Mouse (Mus musculus) urinary bladder, postnatal 10 days (tissue): ENCODE results near the gene Lrp6.

ENCODE experiments used
- DNase-seq: peaks from one replicate; pipeline ENCODE4 v3.0.0; 2022; ENCODE audit warnings: low spot score

Lrp6 gene

DNA sequence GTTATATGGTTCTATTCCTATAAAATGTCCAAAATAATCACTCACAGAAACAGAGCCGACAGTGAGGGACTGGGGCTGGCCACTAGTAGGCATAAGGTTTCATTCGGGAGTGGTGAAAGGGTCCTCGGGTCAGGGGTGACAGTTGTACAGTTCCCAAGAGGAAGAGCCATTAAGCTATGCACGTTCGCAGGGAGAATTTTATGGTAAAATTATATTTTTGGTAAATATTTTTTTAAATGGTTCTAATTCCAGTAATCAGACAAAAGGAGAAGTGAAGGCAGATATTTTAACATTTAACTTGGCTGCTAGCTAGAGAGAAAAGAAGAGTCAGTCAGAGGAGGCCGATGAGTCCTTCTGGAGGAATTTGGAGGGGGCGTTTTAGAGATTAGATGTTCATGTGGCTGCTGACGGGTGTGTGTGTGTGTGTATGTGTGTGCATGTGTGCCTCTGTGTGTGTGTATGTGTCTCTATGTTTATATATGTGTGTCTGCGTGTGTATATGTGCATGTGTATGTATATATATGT is 131.8 kb downstream of the Lrp6 start:
- no peak for DNase-seq

DNA sequence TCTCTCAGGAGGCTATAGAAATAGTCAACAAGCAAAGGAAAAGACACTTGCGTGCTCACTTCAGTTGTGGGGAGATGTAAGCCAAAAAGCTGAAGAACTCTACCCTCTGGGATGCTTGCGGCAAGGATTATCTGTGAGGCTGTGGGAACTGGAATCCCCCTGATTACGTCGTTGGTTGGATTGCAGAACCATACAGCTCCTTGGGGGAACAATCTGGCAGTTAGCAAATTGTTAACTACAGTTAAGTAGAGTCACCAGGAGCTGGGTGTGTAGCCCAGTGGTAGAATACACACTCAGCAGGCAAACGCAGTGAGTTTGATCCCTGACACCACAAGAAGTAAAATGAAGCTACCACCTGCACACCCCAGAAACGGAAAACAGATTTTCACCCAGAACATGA is 132.7 kb downstream of the Lrp6 start:
- no peak for DNase-seq

DNA sequence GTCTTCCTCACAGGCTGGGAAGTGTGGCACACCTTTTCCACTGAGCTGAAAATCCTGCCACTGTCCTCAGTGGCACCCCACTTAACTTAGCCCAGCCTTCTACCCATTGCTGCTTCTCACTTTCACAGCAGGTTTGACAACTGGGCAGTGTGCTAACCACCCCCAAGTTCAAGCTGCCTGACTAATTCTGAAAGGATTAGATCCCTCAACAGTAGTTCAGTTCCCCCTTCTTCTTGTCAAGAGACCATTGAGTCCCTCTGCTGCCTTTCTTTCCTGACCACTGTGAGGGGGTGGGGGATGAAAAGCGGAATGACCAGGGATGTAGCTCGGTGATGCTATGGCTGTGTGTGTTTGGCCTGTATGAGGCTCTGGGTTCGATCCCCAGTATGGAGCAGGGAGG is 133.5 kb downstream of the Lrp6 start:
- DNase-seq: no peak

DNA sequence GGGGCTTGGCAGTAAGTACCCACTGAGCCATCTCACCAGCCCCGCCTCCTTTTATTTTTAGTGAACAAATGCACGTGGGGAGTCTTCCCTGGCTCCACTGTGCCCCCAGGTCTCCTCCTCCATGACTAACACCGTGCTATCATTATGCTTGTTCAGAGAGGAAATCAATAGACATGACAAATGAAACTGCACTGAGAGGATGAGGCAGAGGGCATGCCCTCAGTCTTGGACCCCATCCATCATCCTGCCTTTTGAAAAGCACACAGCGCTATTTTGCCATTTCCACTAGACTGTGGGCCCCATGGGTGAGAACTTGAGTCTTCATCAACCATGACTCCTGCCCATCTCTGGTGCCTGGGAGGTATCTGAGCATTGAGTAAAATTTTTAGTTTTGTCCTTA is 135.2 kb downstream of the Lrp6 start:
- no peak for DNase-seq

DNA sequence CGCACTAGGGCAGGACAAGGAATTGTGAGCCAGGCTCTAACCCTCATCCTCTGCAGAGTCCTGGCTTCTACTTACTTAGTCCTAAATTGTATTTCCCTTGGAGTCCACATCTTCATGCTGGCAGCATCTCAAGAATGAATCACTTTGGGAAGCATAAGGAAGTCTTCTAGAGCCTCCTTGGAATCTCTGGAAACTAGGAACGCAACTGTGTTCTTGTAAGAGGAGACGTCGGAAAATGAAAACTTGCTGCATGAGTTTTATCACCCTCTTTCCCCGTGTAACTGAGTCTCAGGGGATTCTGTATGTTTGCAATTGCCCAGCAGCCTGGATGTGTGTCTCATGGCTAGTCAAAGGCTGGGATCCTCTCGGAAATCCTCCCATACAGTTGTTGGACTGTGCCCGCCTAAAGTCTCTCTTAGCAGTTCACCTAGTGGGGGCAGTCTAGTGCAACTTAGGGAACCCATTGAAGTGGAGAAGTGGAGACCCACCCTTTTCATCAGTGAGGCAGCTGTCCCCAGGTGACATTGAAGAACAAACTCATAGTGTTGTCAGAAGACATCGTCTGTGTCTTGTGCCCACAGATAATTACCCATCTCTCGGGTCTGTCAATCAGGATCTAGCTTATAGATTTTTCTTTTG is 136.5 kb downstream of the Lrp6 start:
- no peak for DNase-seq

DNA sequence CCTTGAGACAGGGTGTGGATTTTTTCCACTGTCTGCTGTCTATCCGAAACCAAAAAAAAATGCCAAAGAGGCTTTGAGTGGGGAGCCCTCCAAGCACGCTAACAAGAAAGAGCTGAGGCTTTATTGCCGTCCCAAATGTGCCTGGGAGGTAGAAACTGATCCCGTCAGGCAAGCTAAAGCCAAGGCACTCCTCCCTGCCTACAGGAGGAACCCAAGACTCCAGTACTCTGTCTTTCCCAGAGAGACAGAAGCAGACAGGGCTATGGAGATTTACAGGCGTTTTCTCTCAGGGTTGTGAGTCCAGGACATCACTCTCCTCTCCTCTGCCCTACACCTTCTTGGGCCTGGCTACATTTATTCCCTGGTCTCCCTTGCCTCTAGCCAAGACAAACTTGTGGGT is 138.3 kb downstream of the Lrp6 start:
- no peak for DNase-seq

DNA sequence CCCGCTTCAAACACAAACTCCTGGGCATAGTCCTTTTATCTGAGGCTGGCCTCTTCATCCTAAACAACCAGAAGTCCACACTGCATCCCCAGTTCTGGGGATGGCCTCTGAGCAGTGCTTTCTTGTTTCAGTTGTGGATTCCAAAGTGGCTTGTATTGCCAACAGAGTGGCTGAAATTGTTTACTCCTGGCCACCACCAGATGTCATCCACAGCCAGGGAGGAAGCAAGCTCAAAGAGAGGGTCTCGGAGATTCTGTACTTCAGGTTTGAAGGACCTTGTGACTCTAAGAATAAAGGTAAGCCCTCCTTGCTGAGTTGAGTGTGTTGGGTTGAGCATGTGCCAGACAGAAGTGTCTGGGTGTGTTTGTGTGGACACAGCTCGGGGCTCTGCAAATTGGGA is 139.6 kb downstream of the Lrp6 start:
- no peak for DNase-seq

DNA sequence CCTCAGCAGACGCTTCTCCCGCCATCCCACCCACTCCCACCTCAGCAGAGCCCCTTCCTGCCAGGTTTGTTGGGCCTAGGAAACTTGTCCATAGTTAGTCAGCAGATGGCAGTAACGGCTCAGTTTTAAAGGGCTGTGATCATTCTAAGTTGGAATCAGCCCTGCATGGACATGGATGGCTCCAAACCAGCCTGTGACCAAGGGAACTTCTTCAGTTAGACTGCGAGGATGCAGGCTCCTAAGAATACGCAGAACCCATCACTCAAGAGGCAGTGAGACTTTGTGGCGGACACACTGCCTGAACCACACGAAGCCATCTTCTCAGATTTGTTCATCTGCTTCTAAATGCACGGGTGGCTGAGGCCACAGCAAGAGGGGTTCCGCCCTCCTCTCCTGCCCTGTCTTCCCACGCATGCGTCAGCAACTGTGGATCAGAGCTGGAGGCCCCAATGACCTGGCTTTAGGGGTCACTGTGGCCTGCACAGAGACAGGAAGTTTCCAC is 141.5 kb downstream of the Lrp6 start:
- DNase-seq: no peak

DNA sequence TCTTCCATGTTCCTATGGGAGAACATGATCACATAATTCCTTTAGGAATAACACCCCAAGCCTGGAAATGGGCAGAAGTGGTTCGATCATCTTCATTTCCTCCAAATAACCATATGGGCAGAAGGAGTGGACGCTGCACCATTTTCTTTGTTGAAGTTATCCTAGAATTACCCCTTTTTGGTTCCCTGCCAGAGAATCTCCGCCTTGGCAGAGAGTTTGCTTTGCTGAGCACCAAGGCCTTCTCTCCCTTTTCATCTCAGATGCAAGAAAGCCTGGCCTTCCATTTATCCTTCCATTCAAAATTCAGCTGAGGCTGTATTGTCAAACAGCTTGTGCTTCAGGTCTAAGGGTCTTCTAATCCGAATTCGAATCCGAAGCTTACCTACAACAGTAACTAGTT is 144.8 kb downstream of the Lrp6 start:
- no peak for DNase-seq

DNA sequence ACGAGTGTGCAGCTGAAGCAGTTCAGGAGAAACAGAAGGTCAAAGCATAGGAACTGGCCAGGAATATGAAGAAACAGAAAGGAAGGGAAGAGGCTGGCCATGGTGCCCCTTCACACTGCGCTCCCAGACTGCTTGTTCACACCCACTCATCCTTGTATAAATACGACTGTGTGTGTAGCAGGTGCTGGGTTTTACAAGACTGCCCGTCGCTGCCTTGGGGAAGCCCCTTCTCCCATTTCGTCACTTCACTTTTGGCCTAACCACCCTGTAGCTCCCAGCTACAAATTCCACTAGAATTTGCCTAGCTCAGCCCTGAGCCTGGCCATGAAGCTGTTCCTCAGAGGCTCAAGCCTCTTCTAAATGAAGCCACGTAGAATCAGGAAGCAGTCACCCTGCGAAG is 146.4 kb downstream of the Lrp6 start:
- DNase-seq: no peak

DNA sequence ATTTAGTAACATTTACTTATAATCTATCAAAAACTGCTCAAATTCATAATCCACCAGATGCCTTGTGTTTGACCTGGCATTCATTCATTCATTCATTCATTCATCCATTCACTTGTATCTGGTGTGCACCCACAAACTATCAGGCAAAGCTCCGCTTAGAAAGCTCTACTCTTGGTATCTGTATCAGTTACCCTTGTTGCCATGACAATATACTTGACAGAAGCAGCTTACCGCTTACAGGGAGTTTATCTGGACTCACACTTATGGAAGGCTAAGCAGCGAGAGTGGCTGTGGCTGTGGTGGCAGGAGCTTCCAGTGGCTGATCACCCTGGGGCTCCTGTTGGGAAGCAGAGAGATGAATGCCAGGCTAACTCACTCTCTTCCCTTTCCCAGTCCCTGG is 148.9 kb downstream of the Lrp6 start:
- DNase-seq: no peak

DNA sequence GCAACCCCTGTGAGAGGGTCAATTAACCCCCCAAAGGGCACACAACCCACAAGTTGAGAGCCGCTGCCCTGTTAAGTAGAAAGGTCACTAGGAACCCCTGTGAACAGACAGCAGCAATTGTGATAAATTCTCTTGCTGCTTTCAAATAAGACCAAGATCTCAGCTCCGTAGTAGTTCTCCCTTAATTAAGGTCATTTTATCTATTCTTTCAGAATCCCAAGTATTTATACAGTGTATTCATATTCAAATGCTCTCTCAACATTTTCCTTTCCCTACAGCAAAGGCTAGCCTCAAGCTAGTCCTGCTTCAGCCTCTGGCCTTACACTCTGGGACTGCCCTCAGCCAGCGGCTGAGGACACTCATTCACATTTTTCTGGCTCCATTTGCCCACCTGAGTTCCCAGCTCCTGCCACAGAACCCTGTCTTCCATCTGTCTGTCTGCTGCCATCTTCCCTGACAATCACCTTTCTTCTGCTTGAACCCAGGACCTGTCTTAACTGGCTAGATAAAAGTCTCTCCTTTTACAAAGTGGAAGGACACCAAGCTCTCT is 150.1 kb downstream of the Lrp6 start:
- no peak for DNase-seq

DNA sequence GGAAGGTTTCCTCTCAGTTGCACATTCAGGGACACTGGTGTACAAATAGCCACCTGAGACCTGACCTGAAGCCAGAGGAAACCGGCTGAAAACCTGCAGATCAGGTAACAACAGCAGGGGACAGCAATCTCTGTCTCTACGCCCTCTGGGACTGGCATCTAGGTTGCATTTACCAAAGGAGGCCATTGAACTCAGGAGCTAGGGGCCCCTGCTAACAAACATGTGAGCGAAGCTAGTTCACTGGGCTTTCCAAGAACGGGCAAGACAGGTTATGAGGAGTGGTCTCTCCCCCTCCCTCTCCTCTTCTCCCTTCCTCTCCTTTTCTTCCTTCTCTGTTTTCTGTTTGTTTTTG is 152.3 kb downstream of the Lrp6 start:
- no peak for DNase-seq

DNA sequence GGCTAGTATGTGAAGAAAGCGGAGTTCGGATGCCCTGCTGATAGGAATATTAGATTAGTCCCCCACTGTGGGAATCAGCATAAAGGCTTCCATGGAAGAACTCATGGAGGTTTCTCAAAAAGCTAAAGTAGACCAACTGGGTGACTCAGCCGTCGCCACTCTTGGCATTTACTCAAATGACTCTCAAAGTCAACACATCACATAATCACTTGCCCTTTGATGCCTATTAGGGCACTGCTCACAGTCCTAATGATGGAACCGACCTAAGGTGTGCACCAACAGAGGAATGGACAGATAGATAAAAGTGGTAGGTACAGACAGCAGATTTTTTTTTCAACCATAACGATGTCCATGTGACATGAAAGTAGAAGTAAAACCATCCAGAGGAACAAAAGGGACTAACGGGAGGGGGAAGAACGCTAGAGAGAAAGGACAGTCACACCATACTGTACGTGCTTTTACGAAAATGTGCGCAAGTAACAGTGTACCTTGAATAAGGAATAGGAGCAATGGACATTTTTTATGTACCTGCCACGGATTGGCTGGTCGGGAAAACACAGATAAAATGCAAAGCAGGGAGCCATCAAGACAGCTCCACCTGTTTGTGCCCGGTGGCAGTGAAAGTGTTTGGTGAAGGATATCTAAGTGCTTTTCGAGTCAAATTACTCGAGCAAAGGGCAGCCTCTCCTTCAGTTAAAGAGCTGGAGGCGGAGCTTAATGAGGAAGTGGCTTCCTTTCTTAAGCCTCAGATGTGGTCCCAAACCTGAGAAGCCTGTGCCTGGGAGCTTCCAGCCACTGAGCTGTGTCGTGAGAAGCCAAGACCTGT is 152.8 kb downstream of the Lrp6 start:
- no peak for DNase-seq

DNA sequence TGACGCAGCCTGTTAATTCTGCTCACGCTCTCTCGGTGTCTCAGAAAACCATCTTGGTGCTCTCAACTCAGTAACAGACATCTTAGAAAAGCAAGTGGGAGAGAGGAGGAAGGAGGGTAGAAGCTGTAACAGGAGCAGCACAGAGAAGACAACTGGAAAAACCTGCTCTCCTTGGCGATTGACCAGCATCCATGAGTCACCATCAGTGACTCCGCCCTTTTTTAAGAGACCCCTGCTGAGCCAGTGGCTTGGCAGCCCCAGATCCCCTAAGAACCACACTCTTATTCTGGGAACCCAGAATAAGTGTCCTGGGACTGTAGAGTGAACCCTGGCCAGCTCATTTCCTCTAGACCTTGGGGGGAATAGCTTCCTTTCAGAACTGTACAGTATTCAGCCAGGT is 159.5 kb downstream of the Lrp6 start:
- no peak for DNase-seq

DNA sequence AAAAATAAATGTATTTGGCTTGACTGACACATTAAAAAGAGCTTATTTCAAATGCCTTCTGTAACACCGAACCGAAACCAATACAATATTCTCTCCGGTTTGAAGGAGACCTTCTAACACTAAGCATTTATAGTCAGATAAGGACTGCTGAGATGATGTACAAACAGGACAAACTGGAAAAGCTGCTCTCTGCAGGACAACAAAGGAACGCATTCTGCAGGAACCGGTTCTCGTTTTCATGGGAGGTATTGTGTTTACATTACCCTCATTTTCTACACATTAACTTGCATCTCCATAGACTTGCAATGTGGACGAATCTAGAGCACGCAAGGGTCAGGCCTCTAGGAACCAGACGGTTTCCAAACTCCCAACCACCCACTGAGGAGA is 163.1 kb downstream of the Lrp6 start:
- no peak for DNase-seq

DNA sequence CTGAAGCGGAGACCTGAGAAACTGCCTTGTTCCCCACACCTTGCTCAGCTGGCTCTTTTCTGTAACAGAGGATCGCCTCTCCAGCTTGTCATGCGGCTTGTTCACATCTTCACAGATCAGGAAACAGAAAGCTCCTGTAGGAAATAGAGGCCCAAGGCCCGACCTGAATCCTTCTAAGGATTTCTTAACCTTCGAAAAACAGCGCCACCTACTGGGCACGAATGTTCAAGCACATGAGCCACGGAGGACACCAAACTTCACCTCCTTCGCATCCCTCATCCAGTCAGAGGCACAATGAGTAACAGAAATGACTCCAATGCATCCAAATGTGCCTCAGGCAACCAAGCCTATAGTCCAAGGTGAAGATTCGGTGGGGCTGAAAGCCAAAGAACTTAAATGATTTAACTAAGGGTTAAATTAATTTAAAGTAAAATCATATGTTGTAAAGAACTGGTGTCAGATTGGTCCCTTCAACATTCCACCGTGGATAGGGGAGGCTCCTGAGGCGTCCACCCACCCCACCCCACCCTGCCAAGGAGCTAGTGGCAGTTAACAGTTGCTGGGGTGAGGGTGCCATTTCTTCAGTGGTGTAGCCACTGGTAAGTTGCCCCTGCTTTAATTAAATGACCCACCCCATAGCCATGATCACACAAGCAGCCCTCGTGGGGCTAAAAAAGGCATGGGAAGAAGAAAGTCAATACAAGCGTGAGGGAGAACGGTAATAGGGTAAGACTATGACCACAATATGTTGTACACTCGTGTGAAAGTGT is 163.7 kb downstream of the Lrp6 start:
- peak; percentile 63 for DNase-seq
